Mouse (Mus musculus) kidney, postnatal 10 days (tissue): ENCODE data around the gene Sort1.

ENCODE experiments used
- DNase-seq: peaks from one replicate; pipeline ENCODE4 v3.0.0; 2021; ENCODE audit warnings: mixed read lengths

Sort1 gene

GRCm38 (mm10) chr3:108328441-108328841 lies 44.6 kb downstream of the Sort1 start:
- DNase-seq = peak; percentile 74

GRCm38 (mm10) chr3:108330812-108331211 lies 46.9 kb downstream of the Sort1 start:
- DNase-seq = no peak

GRCm38 (mm10) chr3:108336878-108337277 lies 53.0 kb downstream of the Sort1 start:
- no peak for DNase-seq

GRCm38 (mm10) chr3:108341040-108341439 lies 57.2 kb downstream of the Sort1 start:
- DNase-seq = no peak

GRCm38 (mm10) chr3:108342185-108342584 lies 58.3 kb downstream of the Sort1 start:
- no peak for DNase-seq

GRCm38 (mm10) chr3:108345855-108346254 lies 62.0 kb downstream of the Sort1 start:
- DNase-seq = no peak

- DNase-seq = no peak
Measured at GRCm38 (mm10) chr3:108348376-108348775, 64.5 kb downstream of the Sort1 start.

- DNase-seq = no peak
Measured at GRCm38 (mm10) chr3:108355245-108355644, 71.4 kb downstream of the Sort1 start.

- DNase-seq = no peak
Measured at GRCm38 (mm10) chr3:108357051-108357450, 73.2 kb downstream of the Sort1 start.

GRCm38 (mm10) chr3:108358445-108358844 lies 74.6 kb downstream of the Sort1 start:
- DNase-seq = no peak

GRCm38 (mm10) chr3:108360894-108361293 lies 77.0 kb downstream of the Sort1 start:
- DNase-seq = peak; percentile 28

GRCm38 (mm10) chr3:108363626-108364025 lies 79.7 kb downstream of the Sort1 start:
- DNase-seq = no peak

- no peak for DNase-seq
Measured at GRCm38 (mm10) chr3:108364270-108364995, 80.6 kb downstream of the Sort1 start, which contains the start of gene Mybphl. TSS of gene Mybphl (plus strand) at chr3:108364911.

- DNase-seq = no peak
Measured at GRCm38 (mm10) chr3:108367173-108367572, 83.3 kb downstream of the Sort1 start.

- no peak for DNase-seq
Measured at GRCm38 (mm10) chr3:108367828-108368227, 83.9 kb downstream of the Sort1 start.

- no peak for DNase-seq
Measured at GRCm38 (mm10) chr3:108368721-108369120, 84.8 kb downstream of the Sort1 start.

- DNase-seq = no peak
Measured at GRCm38 (mm10) chr3:108372274-108372673, 88.4 kb downstream of the Sort1 start.

GRCm38 (mm10) chr3:108372691-108373090 lies 88.8 kb downstream of the Sort1 start:
- no peak for DNase-seq

- DNase-seq = no peak
Measured at GRCm38 (mm10) chr3:108378875-108379663, 95.2 kb downstream of the Sort1 start.

GRCm38 (mm10) chr3:108380695-108381094 lies 96.8 kb downstream of the Sort1 start:
- DNase-seq = no peak

GRCm38 (mm10) chr3:108381945-108382875 lies 98.3 kb downstream of the Sort1 start:
- DNase-seq = no peak

- DNase-seq = peak; percentile 94
Measured at GRCm38 (mm10) chr3:108383485-108384354, 99.8 kb downstream of the Sort1 start, which contains the start of gene Psrc1. TSS of gene Psrc1 (plus strand) at chr3:108383839.
